Mouse (Mus musculus) small intestine, adult 2 months (tissue): Measurements from ENCODE around the gene Gsap. TPM values are rescaled to one million over a fixed set of nuclear protein-coding genes. Genes with fewer than 3 reads are reported as not detected.
"Not testable (repeated sequence)": the region's sequence is repeated elsewhere in the genome, so short reads cannot be mapped to it uniquely, and the experiment has no call there.

Source experiments
- H3K27ac ChIP-seq: fragments of 200-500 bp; 2 replicates; pipeline ENCODE4 v1.5.1; 2012; ENCODE audit warnings: low read depth, low read length, control low read depth, inconsistent platforms; ENCODE audit not compliant: insufficient read depth
- H3K27me3 ChIP-seq: fragments of 200-500 bp; 2 replicates; pipeline ENCODE4 v1.6.1; 2012; ENCODE audit warnings: mild to moderate bottlenecking, moderate library complexity, low read length, inconsistent platforms; ENCODE audit not compliant: control insufficient read depth, insufficient read depth
- H3K36me3 ChIP-seq: fragments of 200-500 bp; 2 replicates; pipeline ENCODE4 v1.6.1; 2012; ENCODE audit warnings: mild to moderate bottlenecking, low read length, control low read depth, inconsistent platforms; ENCODE audit not compliant: control insufficient read depth, insufficient read depth
- H3K4me1 ChIP-seq: fragments of 200-500 bp; 2 replicates; pipeline ENCODE4 v1.6.1; 2012; ENCODE audit warnings: low read length, inconsistent platforms, mixed read lengths; ENCODE audit not compliant: control insufficient read depth, insufficient read depth, insufficient read length
- H3K4me3 ChIP-seq: fragments of 200-500 bp; 2 replicates; pipeline ENCODE4 v1.5.1; 2012; ENCODE audit warnings: low read depth, mild to moderate bottlenecking, control low read depth, inconsistent platforms, low read length, moderate library complexity
- CTCF ChIP-seq: fragments of 200-500 bp; IDR thresholded peaks from 2 replicates; pipeline ENCODE4 v1.5.1; 2012; ENCODE audit warnings: low read depth, mild to moderate bottlenecking, control low read depth, inconsistent platforms, low read length, moderate library complexity, mixed read lengths; ENCODE audit not compliant: insufficient replicate concordance, insufficient read length; ENCODE audit errors: extremely low read depth
- POLR2A ChIP-seq: fragments of 200-500 bp; IDR thresholded peaks from 2 replicates; pipeline ENCODE4 v1.6.1; 2012; ENCODE audit warnings: low read depth, mild to moderate bottlenecking, control low read depth, inconsistent platforms, low read length, moderate library complexity
- WGBS: fragments of 180-500 bp; shearing (Covaris S2); methylation state at CpG from one replicate; pipeline ENCODE4 v1.1.7; 2018; 5-methylcytosine and 5-hydroxymethylcytosine counted together
- polyA plus RNA-seq: library from polyadenylated mRNA; depleted of rRNA; stranded (reverse); fragments of >200 nt; gene quantifications from 2 replicates; pipeline ENCODE4 v1.2.3, GENCODE M21; 2012

The Gsap gene
- polyA plus RNA-seq, 1 experiment = 0.68 TPM

GRCm38 (mm10) chr5:21269446-21269845, 83.4 kb downstream of the Gsap start:
- 79% methylated on average over 5 of the region's 5 CpGs for WGBS

GRCm38 (mm10) chr5:21270756-21271155, 84.7 kb downstream of the Gsap start:
- no peaks in the 10 kb centered on the region for H3K27me3 ChIP-seq
- peak overlapping the region; percentile 4; the same call in 1 of the 2 replicates for H3K27ac ChIP-seq
- H3K36me3 ChIP-seq = no peaks in the 10 kb centered on the region
- no peak overlapping the region for H3K4me3 ChIP-seq
- no peak for TF ChIP-seq POLR2A
- no peaks in the 10 kb centered on the region for H3K4me1 ChIP-seq
- 67% methylated on average over 4 of the region's 4 CpGs for WGBS

More at GRCm38 (mm10) chr5:21269446-21269845, 83.4 kb downstream of the Gsap start:
- Histone ChIP-seq H3K4me1 (no peaks in the 10 kb centered on the region), H3K27ac (no peak overlapping the region), H3K4me3 (no peak overlapping the region), H3K36me3 (no peaks in the 10 kb centered on the region), H3K27me3 (no peaks in the 10 kb centered on the region)
- TF ChIP-seq CTCF (no peak), POLR2A (no peak)

- TF ChIP-seq CTCF (no peak), POLR2A (no peak)
- Histone ChIP-seq H3K4me1 (no peaks in the 10 kb centered on the region), H3K27ac (peak overlapping the region; percentile 4; the same call in 1 of the 2 replicates), H3K4me3 (no peak overlapping the region), H3K36me3 (no peaks in the 10 kb centered on the region), H3K27me3 (no peaks in the 10 kb centered on the region)
- 61% methylated on average over 9 of the region's 9 CpGs for WGBS
These were observed 85.6 kb downstream of the Gsap start for GRCm38 (mm10) chr5:21271386-21272354.

- not testable (repeated sequence) for H3K4me1 ChIP-seq, H3K4me3 ChIP-seq, H3K27ac ChIP-seq, H3K36me3 ChIP-seq, H3K27me3 ChIP-seq
- WGBS = 39% methylated on average over 2 of the region's 2 CpGs
These were observed 91.6 kb downstream of the Gsap start for GRCm38 (mm10) chr5:21277685-21278084.

GRCm38 (mm10) chr5:21283356-21284062, 97.5 kb downstream of the Gsap start:
- Histone ChIP-seq H3K27ac (no peak overlapping the region), H3K4me3 (no peak overlapping the region), H3K27me3 (no peaks in the 10 kb centered on the region), H3K4me1 (no peaks in the 10 kb centered on the region), H3K36me3 (0 out of 2 replicates have a peak, but pooled peaks cover 1% of the 10 kb centered on the region)
- TF ChIP-seq POLR2A (no peak), CTCF (no peak)
- 82% methylated on average over 12 of the region's 12 CpGs for WGBS

- TF ChIP-seq POLR2A (no peak), CTCF (no peak)
- WGBS = 56% methylated on average over 7 of the region's 7 CpGs
- H3K27ac ChIP-seq = no peak overlapping the region
These were observed 102.8 kb downstream of the Gsap start for GRCm38 (mm10) chr5:21288658-21289435.

More at GRCm38 (mm10) chr5:21288658-21289435, 102.8 kb downstream of the Gsap start:
- Histone ChIP-seq H3K4me1 (no peaks in the 10 kb centered on the region), H3K27me3 (no peaks in the 10 kb centered on the region), H3K4me3 (no peak overlapping the region), H3K36me3 (no peaks in the 10 kb centered on the region)
